Mouse (Mus musculus) neutrophil, adult 5-6 weeks (primary cell): ENCODE data around the gene Ppig. TPM values are rescaled to one million over a fixed set of nuclear protein-coding genes. Genes with fewer than 3 reads are reported as not detected.

Experiments used
- ATAC-seq: fragments of 151-379, 151-347 bp; 2 replicates; pipeline ENCODE4 v1.8.0; 2017; ENCODE audit warnings: mild to moderate bottlenecking, moderate TSS enrichment; ENCODE audit not compliant: insufficient number of reproducible peaks, poor library complexity, low FRiP score, severe bottlenecking; ENCODE audit errors: extremely low read depth
- total RNA-seq: library from RNA; stranded (forward); fragments of 200-1000 nt; gene quantifications from 2 replicates; pipeline ENCODE4 v1.2.3, GENCODE M21; 2017

Gene Ppig
- total RNA-seq, 1 experiment from 2014 or later = 105 TPM

- ATAC-seq = peak; percentile 88
Observed at GRCm38 (mm10) chr2:69722650-69723518, 539 bp downstream of the Ppig start.

DNA sequence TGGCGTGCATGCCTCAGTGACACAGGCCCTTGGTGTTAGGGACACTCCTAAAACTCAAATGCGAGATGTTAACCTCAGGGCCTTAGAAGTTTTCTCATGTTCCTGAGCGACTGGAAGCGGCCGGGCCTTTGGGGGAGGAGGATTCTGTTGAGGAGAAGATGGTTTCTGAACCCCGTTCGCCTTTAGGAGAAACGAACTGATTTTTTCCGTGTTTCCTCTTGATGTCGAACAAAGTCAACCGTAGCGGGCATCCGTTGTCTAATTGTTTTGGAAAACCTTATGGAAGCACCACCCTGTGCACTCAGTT is 1.1 kb downstream of the Ppig start:
- no peak for ATAC-seq

DNA sequence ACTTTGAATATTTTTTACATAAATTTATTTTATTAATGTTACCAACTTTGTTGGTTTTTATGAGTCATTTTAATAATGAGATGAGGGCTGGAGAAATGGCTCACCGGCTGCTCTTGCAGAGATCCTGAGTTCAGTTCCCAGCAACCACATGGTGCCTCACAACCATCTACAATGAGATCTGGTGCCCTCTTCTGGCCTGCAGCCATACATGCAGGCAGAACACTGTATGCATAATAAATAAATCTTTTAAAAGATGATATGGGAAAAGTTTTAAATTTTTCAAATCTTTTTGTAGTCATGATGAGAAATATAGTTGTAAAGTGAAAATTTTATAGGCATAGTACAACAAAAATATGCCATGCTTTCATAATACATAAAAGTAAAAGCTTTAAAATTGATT is 22.7 kb downstream of the Ppig start:
- no peak for ATAC-seq

DNA sequence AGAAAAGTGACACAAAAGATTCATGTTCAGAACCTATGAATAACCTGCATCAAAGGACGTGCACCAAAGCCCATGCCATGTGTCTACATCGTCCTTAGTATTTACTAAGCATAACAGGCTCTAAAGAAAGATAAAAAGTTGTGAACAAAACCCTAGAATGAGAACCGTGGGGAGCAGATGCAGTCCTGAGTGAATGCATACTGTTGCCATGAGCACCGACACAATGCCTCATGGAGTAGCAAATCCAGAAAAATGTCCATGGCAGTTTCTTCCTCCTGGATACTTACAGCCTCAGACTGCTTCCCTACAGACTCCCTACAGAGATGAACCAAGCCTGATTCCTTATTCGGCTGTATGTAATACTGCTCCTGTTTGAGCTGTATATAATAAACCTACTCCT is 38.6 kb downstream of the Ppig start:
- no peak for ATAC-seq

- ATAC-seq = no peak
Observed at GRCm38 (mm10) chr2:69763340-69763739, 41.0 kb downstream of the Ppig start.

GRCm38 (mm10) chr2:69764716-69765115 is 42.4 kb downstream of the Ppig start:
- no peak for ATAC-seq

GRCm38 (mm10) chr2:69773331-69773730 is 51.0 kb downstream of the Ppig start:
- no peak for ATAC-seq

- ATAC-seq = 0 out of 2 replicates have a peak, but pooled peaks have one; percentile 3
Observed at GRCm38 (mm10) chr2:69777985-69778835, 55.9 kb downstream of the Ppig start.

GRCm38 (mm10) chr2:69778836-69779177 is 56.5 kb downstream of the Ppig start:
- peak; percentile 76 for ATAC-seq

DNA sequence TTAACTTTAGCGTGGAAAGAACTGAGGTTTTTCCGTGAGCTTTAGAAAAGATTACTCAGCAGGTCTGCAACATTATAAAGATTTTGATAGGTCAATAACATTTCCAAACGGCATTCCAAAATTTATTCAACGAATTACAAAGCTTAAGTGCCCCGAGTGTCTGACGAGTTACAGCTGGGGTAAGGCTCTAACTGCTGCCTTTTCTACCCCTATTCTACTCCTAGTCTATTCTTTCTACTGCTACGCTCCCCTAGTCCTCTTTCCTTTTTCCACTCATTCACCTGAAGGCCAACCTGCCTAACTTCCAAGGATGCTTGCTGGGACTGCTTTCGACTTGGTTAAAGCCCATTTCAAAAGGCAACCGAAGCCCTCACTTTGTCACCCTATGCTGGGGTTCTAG is 66.6 kb downstream of the Ppig start:
- no peak for ATAC-seq

DNA sequence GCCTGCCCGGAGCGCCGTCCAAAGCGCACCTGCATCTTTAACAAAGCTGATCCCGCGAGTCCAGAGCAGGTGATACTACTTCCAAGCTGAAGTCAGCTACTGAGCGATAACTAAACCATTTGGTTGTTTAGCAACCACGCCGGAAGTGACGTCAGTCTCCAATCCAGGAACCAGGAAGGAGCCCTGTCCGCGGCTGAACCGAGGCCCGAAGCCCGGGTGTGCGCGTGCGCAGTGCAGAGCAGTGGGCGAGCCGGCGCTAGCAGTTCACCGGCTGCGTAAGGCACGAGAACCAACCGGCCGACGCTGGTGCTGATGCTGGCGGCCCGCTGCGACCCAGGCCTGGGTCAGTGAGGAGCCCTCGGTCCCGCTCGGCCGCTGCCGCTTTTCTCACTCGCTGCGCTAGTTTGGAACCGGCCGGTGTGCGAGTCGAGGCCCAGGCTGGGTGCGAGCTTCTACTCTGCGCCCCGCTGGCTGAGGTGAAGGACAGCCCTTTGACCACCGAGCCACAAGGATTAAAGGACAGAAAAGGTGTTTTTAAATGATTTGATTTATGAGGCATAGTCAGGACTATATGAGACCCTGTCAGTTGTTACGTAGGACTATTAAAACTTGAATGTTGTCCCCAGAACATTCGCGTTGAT is 67.2 kb downstream of the Ppig start, which contains the start of the genes Ccdc173 and Phospho2:
Ccdc173 (minus strand) TSS at position 147 of the 641 bp plus-strand sequence.
Phospho2 (plus strand) TSS at position 195 of the 641 bp plus-strand sequence.
- ATAC-seq = peak; percentile 94

- ATAC-seq = peak; percentile 82
Observed at GRCm38 (mm10) chr2:69790285-69790684, 67.9 kb downstream of the Ppig start.

DNA sequence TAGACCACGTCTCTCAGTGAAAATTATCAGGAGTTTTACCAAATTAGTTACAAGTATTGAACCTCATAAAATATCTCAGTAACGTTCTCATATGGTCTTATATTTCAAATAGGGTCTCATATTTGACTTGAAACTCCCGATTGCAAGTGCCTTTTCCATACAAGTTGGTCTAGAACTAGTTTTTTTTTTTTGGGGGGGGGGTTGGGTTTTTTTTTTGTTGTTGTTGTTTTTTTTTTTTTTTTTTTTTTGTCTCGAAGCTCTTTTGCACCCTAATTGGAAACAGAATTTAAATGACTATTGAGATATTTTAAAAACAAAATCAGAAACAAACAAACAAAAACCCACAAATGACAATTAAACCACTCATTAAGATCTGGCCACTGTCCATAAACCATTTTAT is 68.4 kb downstream of the Ppig start:
- ATAC-seq = no peak

DNA sequence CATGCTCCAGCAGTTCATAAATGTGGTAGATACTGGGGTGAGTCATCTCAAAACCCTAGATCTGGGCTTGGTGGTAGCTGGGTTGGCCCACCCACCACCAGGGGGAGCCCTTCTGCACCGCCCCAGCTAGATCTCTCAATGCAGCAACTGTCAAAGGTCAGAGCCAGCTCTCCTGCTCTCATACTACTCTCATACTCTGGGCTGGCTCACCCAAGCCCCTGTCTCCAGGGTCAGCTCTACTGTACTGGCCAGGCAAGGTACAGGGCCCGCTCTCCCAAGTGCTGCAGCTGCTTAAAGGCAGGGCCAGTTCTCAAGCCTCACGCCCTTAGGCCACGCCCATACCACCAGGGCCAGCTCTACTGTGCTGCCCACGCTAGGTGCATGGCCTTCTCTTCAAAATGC is 80.6 kb downstream of the Ppig start:
- ATAC-seq = peak; percentile 92

Other genes with a start within 250 kb of the Ppig start
- not detected in 2 replicates for gene Lrp2, start 136.5 kb upstream of the Ppig start, total RNA-seq
- not detected in 2 replicates for gene Bbs5, start 75.4 kb upstream of the Ppig start, total RNA-seq
- not detected in 2 replicates for gene Klhl41, start 52.4 kb upstream of the Ppig start, total RNA-seq
- 11.9 and 13.6 TPM in 2 replicates for gene Fastkd1, start 9.0 kb upstream of the Ppig start, total RNA-seq
- 2.1 and 2.8 TPM in 2 replicates for gene Ccdc173, start 67.0 kb downstream of the Ppig start, total RNA-seq
- gene Phospho2, start 67.1 kb downstream of the Ppig start, total RNA-seq = 43.6 and 44.2 TPM in 2 replicates
- not detected in 2 replicates for gene Klhl23, start 99.4 kb downstream of the Ppig start, total RNA-seq
- gene Ssb, start 139.0 kb downstream of the Ppig start, total RNA-seq = 231 and 278 TPM in 2 replicates
- gene Mettl5, start 163.1 kb downstream of the Ppig start, total RNA-seq = 16.7 and 20.6 TPM in 2 replicates
- gene Ubr3, start 174.7 kb downstream of the Ppig start, total RNA-seq = 99.2 and 101 TPM in 2 replicates